Mouse (Mus musculus): ENCODE results near the gene Rab31. TPM values are rescaled to one million over a fixed set of nuclear protein-coding genes. Genes with fewer than 3 reads are reported as not detected.

Gene Rab31
- polyA plus RNA-seq, 1 experiment from 2014 or later, result 73.5 TPM

DNA sequence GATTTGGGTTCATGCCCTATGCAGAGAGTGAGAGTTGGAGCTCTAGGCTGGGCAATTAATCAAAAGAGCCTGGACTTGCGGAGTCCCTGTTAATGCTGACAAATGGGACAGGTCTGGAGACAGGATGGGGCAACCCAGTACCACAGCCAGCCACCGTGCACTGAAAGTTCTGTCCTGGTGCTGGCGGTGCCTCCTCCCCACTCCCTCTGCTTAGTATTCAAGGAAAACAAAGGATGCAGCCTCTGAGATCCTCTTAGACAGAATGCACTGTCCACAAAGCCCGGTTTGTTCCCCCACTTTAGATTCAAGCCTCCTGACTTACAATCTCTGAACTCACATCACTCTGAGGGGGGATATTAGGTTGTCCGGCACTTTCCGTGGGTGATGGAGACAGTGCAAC lies 26.2 kb downstream of the Rab31 start:
- Histone ChIP-seq H3K4me1 (replicated peaks; ENCODE audit: control insufficient read depth, insufficient read depth, low read length) (peaks cover 14% of the 10 kb centered on the region), H3K4me3 (replicated peaks; ENCODE audit: low read length) (no peak overlapping the region), H3K9ac (replicated peaks; ENCODE audit: low read depth, low read length) (no peak overlapping the region), H3K36me3 (ENCODE audit: control insufficient read depth, insufficient read depth) (no peaks in the 10 kb centered on the region; the same call in 1 of the 2 replicates), H3K27ac (ENCODE audit: low read length) (no peak overlapping the region), H3K9me3 (ENCODE audit: control insufficient read depth, low read length) (peaks cover 3% of the 10 kb centered on the region), H3K27me3 (replicated peaks; ENCODE audit: control insufficient read depth, insufficient read depth, low read length) (no peaks in the 10 kb centered on the region), H3K4me2 (ENCODE audit: low read length) (no peak overlapping the region)
- 58% methylated on average over 6 of the region's 6 CpGs for WGBS
- ATAC-seq, result no peak

DNA sequence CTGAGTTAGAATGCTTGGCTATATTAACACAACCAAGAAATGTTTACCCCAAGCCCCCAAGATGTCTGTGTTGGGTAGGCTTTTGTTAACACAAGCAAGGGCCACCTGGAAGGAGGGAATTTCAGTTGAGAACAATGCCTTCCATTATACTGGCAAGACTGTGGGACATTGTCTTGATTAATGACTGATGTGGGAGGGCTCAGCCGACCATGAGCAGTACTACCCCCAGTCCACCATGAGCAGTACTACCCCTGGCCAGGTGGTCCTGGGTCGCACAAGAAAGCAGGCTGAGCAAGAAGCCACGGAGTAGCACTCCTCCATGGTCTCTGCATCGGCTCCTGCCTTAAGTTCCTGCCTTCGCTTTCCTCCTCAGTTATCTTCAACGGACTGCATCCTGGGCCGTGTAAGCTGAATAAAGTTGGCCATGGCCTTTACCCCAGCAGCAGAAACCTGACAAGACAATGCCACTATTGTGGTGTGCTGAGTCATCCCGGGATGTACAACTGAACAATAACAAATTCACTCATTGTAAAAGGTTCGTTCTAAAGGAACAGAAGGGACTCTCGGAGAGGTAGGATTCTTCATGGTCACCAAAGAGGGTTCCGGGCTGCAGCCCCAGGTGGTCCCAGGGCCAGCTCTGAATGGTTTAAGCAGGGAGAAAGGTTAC lies 28.8 kb downstream of the Rab31 start:
- peaks cover 14% of the 10 kb centered on the region for H3K4me1 ChIP-seq (replicated peaks; ENCODE audit: control insufficient read depth, insufficient read depth, low read length)
- no peak overlapping the region for H3K4me2 ChIP-seq (ENCODE audit: low read length)
- H3K4me3 ChIP-seq (replicated peaks; ENCODE audit: low read length), result no peak overlapping the region
- no peak for ATAC-seq
- no peak overlapping the region for H3K9ac ChIP-seq (replicated peaks; ENCODE audit: low read depth, low read length)
- WGBS, result 73% methylated on average over 11 of the region's 11 CpGs
- H3K27me3 ChIP-seq (replicated peaks; ENCODE audit: control insufficient read depth, insufficient read depth, low read length), result no peaks in the 10 kb centered on the region
- H3K36me3 ChIP-seq (ENCODE audit: control insufficient read depth, insufficient read depth), result no peaks in the 10 kb centered on the region
- no peaks in the 10 kb centered on the region for H3K9me3 ChIP-seq (ENCODE audit: control insufficient read depth, low read length)
- H3K27ac ChIP-seq (ENCODE audit: low read length), result no peak overlapping the region

DNA sequence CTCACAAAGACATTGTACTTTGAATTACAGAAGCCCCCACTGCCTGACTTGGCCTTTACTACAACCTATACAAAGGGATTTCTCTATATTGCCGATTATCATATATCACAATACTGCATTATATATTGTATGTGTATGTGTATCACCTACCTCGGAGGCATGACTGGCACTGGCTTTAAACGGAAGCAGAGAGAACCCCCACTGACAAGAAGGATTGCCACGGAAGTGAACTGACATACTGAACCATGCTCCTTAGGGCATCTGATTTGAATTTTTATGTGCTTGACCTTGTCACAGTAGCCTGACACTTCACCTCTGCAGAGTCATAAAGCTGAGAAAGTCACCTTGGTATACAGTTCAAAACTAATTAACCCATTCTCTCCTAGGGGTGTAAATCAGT lies 29.6 kb downstream of the Rab31 start:
- Histone ChIP-seq H3K4me2 (ENCODE audit: low read length) (no peak overlapping the region), H3K4me1 (replicated peaks; ENCODE audit: control insufficient read depth, insufficient read depth, low read length) (peaks cover 14% of the 10 kb centered on the region), H3K27ac (ENCODE audit: low read length) (no peak overlapping the region), H3K9ac (replicated peaks; ENCODE audit: low read depth, low read length) (no peak overlapping the region; the same call in 1 of the 2 replicates), H3K27me3 (replicated peaks; ENCODE audit: control insufficient read depth, insufficient read depth, low read length) (no peaks in the 10 kb centered on the region), H3K9me3 (ENCODE audit: control insufficient read depth, low read length) (no peaks in the 10 kb centered on the region), H3K36me3 (ENCODE audit: control insufficient read depth, insufficient read depth) (no peaks in the 10 kb centered on the region), H3K4me3 (replicated peaks; ENCODE audit: low read length) (no peak overlapping the region)
- WGBS, result 27% methylated on average over 4 of the region's 4 CpGs
- peak; percentile 9 for ATAC-seq

DNA sequence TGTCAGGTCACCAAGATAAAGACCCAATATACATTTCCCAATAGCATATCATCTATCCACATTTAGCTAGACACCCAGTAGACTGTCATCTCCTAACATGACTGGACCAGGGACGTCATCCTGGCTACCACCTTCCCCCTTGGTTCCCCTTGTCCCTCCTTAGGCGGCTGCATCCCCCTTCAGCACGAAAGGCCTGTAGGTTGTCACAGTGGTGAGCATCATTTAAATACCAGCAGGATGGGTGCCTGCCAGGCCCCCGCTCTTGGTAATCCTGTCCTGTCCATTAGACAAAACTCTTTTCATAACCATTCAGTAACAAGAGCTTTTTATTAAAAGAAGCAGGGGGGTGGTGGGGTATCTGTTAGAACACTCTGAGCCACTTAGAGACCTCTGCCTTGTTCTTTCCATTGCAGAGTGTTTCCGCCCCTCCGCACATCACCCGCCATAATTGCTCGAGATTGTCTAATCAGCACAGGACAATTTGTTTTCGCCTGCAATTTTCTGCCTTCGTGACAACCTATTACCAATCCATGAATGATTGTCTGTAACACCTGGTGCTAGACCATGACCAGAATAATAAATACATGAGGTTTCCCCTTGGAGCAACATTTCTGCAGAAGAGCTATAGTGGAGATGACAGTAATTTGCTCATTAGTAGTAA lies 30.2 kb downstream of the Rab31 start:
- H3K4me3 ChIP-seq (replicated peaks; ENCODE audit: low read length), result no peak overlapping the region
- no peak overlapping the region for H3K9ac ChIP-seq (replicated peaks; ENCODE audit: low read depth, low read length)
- H3K4me2 ChIP-seq (ENCODE audit: low read length), result no peak overlapping the region; the same call in 1 of the 2 replicates
- peak; percentile 83 for ATAC-seq
- H3K27me3 ChIP-seq (replicated peaks; ENCODE audit: control insufficient read depth, insufficient read depth, low read length), result no peaks in the 10 kb centered on the region
- WGBS, result 7% methylated on average over 10 of the region's 10 CpGs
- no peaks in the 10 kb centered on the region for H3K36me3 ChIP-seq (ENCODE audit: control insufficient read depth, insufficient read depth)
- H3K9me3 ChIP-seq (ENCODE audit: control insufficient read depth, low read length), result no peaks in the 10 kb centered on the region
- H3K27ac ChIP-seq (ENCODE audit: low read length), result 0 out of 2 replicates have a peak overlapping the region, but pooled peaks have one; percentile 34
- peaks cover 14% of the 10 kb centered on the region for H3K4me1 ChIP-seq (replicated peaks; ENCODE audit: control insufficient read depth, insufficient read depth, low read length)

DNA sequence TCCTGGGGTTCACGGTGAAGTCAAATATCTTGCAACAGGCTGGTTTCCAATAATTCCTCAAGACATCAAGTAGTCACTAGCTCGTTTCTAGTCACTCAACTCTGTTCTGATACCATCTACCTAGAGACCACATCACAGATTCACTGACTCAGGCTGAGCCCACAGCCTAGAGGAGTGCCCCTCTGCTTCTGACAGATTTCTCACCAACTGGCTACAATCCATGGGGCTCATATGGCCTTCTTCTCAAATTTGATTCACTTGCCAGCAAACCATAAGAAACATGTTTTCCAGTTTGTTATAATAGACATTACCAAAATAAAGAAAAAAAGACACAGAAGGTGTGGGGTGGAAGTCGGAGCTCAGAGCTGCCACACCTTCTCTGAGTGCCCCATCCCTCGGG lies 31.0 kb downstream of the Rab31 start:
- no peak overlapping the region for H3K27ac ChIP-seq (ENCODE audit: low read length)
- peak; percentile 39; the same call in 1 of the 2 replicates for ATAC-seq
- WGBS, result 79% methylated on average over 4 of the region's 4 CpGs

DNA sequence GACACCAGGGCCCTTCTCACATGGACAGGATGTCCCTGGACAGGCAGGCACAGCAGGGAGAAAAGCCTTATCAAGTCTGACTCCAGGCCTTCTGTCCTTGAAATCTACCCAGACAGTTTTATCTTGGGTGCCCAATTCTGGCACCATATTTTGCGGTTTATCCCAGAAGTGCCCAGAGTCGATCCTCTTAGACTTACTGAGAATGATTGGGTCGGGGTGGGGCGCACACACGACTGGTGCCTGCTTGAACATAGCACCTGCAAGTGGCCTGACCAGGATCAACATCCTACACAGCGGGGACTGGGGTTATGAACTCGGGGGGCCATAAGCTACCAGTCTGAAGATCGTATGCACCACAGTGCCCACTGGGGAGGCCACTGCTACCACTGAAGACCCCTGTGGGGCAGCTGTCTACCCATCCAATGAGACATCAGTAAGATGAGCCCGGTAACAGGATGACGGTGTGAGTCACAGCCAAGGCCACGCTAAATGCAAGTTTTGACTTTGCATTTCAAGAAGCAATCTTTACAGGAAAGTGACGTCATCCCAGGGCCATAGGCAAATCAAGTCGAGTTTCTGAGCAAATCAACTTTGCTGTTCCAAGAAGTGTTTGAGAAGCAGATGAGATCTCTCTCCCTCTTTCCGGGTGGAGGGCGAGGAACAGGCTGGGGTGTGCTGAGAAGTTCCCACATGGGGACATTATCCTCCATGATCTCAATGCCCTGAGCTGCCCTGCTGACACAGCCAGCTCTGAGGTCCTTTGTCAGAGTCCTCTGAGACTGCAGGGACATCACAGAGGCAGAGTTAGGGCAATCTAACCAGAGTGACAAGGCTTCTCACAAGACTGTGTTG lies 32.5 kb downstream of the Rab31 start:
- Histone ChIP-seq H3K27me3 (replicated peaks; ENCODE audit: control insufficient read depth, insufficient read depth, low read length) (no peaks in the 10 kb centered on the region), H3K4me2 (ENCODE audit: low read length) (no peak overlapping the region), H3K4me3 (replicated peaks; ENCODE audit: low read length) (no peak overlapping the region), H3K36me3 (ENCODE audit: control insufficient read depth, insufficient read depth) (no peaks in the 10 kb centered on the region), H3K9me3 (ENCODE audit: control insufficient read depth, low read length) (no peaks in the 10 kb centered on the region), H3K4me1 (replicated peaks; ENCODE audit: control insufficient read depth, insufficient read depth, low read length) (peaks cover 14% of the 10 kb centered on the region), H3K27ac (ENCODE audit: low read length) (no peak overlapping the region), H3K9ac (replicated peaks; ENCODE audit: low read depth, low read length) (no peak overlapping the region)
- ATAC-seq, result no peak
- 88% methylated on average over 15 of the region's 15 CpGs for WGBS

More for the DNA sequence above, 31.0 kb downstream of the Rab31 start:
- H3K9me3 ChIP-seq (ENCODE audit: control insufficient read depth, low read length), result no peaks in the 10 kb centered on the region
- no peak overlapping the region for H3K4me3 ChIP-seq (replicated peaks; ENCODE audit: low read length)
- H3K4me1 ChIP-seq (replicated peaks; ENCODE audit: control insufficient read depth, insufficient read depth, low read length), result peaks cover 14% of the 10 kb centered on the region
- H3K36me3 ChIP-seq (ENCODE audit: control insufficient read depth, insufficient read depth), result no peaks in the 10 kb centered on the region
- no peaks in the 10 kb centered on the region for H3K27me3 ChIP-seq (replicated peaks; ENCODE audit: control insufficient read depth, insufficient read depth, low read length)
- H3K4me2 ChIP-seq (ENCODE audit: low read length), result no peak overlapping the region
- no peak overlapping the region for H3K9ac ChIP-seq (replicated peaks; ENCODE audit: low read depth, low read length)

DNA sequence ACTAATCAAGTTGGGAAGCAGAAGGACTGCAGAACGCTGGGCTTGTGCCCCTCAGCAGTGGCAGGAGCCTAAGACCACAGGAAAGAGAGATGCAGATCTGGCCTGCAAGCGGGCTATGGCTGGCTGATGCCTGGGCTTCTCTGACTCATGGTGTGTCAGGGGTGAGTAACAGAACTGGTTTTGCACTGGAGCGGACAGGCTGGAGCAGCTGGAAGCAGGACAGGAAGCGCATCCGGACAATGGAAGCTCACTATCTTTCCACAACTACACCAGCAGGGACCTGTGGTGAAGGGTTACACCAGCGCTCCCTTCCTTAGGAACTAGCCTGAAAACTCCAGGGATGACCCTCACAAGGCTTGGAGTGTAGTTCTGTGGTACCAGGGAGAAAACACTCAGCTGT lies 34.9 kb downstream of the Rab31 start:
- H3K4me3 ChIP-seq (replicated peaks; ENCODE audit: low read length), result no peak overlapping the region
- H3K4me2 ChIP-seq (ENCODE audit: low read length), result no peak overlapping the region
- no peak overlapping the region for H3K9ac ChIP-seq (replicated peaks; ENCODE audit: low read depth, low read length)
- H3K36me3 ChIP-seq (ENCODE audit: control insufficient read depth, insufficient read depth), result no peaks in the 10 kb centered on the region
- 81% methylated on average over 6 of the region's 6 CpGs for WGBS
- H3K27ac ChIP-seq (ENCODE audit: low read length), result no peak overlapping the region
- no peak for ATAC-seq
- peaks cover 9% of the 10 kb centered on the region for H3K4me1 ChIP-seq (replicated peaks; ENCODE audit: control insufficient read depth, insufficient read depth, low read length)
- H3K9me3 ChIP-seq (ENCODE audit: control insufficient read depth, low read length), result no peaks in the 10 kb centered on the region
- no peaks in the 10 kb centered on the region for H3K27me3 ChIP-seq (replicated peaks; ENCODE audit: control insufficient read depth, insufficient read depth, low read length)

DNA sequence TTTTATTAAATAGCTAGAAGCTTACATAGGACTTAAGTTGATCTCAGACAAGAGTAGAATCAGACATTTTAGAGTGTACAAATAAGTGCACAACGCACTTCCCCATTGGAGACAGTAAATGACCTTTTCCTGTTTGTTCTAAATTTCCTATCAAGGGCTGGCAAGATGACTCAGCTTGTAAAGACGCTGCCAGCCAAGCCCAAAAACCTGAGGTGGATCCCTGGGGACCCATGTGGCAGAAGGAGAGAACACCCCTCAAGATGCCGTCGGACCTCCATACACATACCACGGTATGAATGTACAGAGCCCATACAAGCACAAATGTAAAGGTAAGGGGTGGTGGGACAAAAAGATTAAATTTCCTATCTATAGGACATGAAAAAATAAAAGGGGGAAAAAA lies 35.4 kb downstream of the Rab31 start:
- Histone ChIP-seq H3K36me3 (ENCODE audit: control insufficient read depth, insufficient read depth) (no peaks in the 10 kb centered on the region), H3K4me1 (replicated peaks; ENCODE audit: control insufficient read depth, insufficient read depth, low read length) (peaks cover 5% of the 10 kb centered on the region), H3K27me3 (replicated peaks; ENCODE audit: control insufficient read depth, insufficient read depth, low read length) (no peaks in the 10 kb centered on the region), H3K4me3 (replicated peaks; ENCODE audit: low read length) (no peak overlapping the region), H3K27ac (ENCODE audit: low read length) (no peak overlapping the region), H3K9me3 (ENCODE audit: control insufficient read depth, low read length) (no peaks in the 10 kb centered on the region), H3K4me2 (ENCODE audit: low read length) (no peak overlapping the region), H3K9ac (replicated peaks; ENCODE audit: low read depth, low read length) (no peak overlapping the region)
- ATAC-seq, result no peak
- 88% methylated on average over 5 of the region's 5 CpGs for WGBS

DNA sequence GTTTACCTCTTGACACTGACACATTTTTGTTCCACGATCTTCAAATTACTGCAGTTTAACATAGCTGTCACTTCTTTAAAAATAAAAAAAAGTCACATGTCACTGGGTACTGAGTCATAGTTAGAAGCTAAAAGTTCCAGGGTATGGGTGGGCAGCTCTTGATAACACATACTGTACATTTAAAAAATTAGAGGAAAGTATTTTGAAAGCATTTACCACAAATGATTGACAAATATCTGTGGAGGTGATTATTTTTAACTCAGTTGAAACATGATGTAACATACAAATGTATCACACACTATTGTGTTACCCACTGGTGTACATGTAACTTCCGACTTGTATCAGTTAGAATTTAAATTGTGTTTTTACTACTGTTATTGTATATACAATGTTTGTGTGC lies 37.5 kb downstream of the Rab31 start:
- 92% methylated on average over 2 of the region's 2 CpGs for WGBS
- no peak overlapping the region for H3K4me3 ChIP-seq (replicated peaks; ENCODE audit: low read length)
- no peaks in the 10 kb centered on the region for H3K36me3 ChIP-seq (ENCODE audit: control insufficient read depth, insufficient read depth)
- ATAC-seq, result no peak
- no peaks in the 10 kb centered on the region for H3K27me3 ChIP-seq (replicated peaks; ENCODE audit: control insufficient read depth, insufficient read depth, low read length)
- H3K9ac ChIP-seq (replicated peaks; ENCODE audit: low read depth, low read length), result no peak overlapping the region
- no peak overlapping the region for H3K4me2 ChIP-seq (ENCODE audit: low read length)
- no peaks in the 10 kb centered on the region for H3K4me1 ChIP-seq (replicated peaks; ENCODE audit: control insufficient read depth, insufficient read depth, low read length)
- no peaks in the 10 kb centered on the region for H3K9me3 ChIP-seq (ENCODE audit: control insufficient read depth, low read length)
- H3K27ac ChIP-seq (ENCODE audit: low read length), result no peak overlapping the region
